Mouse (Mus musculus): Measurements from ENCODE around the gene Slc51a.

The Slc51a gene

DNA sequence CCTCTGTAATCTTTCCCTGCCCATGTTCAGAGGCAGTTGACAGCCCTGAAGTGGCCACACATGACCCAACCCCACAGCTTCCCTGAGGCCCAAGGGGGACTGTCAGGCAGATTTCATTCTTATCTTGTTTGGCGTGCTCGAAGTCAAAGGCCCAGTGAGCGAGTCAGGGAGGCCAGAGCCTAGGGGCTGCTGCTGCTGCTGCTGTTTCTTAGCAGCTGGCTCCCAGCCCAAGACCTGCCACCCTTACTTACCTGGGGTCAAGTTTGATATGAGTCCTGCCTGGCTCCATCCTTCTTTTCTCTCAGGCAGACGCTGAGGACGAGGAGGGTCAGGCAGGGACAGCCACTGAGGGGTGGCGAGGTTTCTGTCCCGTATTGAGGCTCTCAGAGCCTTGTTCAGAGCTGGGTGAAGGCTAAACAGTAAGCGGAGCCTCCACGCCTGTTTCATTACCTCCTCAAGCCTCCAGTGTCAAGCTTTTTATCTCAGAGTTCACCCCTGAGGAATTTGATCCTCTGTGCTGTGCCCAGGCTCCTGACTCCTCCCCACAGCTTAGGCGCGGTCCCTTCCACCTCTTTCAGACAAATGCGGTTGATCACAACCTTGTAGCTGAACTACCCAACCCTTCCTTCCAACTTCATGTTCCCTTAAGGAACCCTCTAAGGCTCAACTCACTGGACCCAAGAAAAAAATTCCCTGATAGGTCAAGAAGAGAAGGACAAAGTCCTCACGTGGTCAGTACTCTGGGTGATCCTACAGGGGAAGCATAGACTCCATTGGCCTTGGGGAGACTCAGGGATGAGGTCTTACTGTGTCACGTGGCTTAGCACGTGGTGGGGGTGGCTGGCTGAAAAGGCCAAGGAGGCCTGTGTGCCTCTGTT lies at the start of gene Slc51a:
Slc51a (minus strand) TSS at position 646 of the 878 bp plus-strand sequence.
- no peak for DNase-seq

DNA sequence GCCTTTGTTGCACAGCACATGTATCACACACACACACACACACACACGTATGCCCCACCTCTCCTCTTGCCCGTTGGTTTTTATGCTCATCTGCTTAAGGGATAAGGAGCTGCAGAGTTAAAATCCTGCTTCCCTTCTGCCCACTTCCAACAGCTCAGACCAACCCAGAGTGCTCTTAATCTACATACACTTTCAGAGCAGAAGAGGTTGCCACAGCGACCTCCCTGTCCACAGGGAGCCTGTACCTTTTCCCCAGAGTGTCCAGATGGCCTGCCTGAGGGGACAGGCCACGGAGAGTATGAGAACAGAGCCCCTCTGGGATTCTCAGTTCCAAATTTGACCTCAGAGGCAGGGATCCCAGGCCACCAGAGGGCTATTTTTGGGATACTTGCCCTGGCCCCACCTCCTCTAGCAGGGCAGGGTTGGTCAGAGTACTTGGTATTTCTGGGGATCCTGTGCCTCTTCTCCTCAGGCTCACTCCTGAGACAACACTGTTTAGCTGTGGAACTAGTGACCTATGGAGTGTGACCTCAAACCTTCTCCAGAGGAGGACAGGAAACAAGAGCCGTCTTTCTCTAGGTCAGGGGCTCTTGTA lies 47.6 kb upstream of the Slc51a start:
- DNase-seq = no peak

DNA sequence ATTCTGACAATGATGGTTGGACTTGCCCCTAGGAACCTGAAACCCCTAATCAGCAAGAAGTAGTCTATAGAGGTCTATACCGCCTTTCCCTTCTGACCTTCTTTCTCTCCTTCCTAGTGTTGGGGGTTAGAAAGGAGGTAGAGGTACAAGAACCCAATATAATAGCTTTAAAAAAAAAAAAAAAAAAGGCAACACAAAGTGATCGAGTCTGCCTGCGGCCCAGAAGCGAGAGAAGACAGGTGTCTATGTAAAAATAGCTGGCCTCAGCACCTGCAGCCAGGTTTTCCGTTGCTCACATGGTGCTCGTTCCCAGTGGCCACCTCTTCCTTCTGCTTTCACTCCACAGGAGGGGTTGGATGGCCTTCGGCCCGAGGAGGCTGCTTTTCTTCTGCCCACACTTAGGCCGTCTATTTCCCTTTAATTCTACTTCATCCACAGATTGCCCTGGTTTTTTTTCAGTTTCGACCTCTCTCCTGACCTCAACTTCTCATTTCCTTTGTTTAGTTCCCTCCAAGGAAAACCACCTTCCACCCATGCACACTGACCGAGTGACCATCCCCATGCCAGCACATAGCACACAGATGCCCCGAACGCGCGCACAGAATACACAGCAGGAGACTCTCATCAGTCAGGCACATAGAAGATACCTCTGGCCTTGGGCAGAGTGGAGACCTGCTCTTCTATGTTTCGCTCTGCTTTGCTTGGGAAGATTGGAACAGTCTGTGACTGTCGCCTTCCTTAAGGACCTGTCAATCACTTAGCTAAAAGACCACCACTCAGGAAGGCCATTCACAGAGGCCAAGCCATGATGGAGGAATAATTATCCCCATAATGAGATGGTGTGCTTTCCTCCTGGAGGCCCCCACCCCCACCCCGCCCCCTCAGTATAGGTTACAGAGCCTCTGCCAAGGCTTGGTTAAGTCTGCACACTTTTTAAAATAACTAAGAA lies 45.5 kb upstream of the Slc51a start:
- DNase-seq = no peak

DNA sequence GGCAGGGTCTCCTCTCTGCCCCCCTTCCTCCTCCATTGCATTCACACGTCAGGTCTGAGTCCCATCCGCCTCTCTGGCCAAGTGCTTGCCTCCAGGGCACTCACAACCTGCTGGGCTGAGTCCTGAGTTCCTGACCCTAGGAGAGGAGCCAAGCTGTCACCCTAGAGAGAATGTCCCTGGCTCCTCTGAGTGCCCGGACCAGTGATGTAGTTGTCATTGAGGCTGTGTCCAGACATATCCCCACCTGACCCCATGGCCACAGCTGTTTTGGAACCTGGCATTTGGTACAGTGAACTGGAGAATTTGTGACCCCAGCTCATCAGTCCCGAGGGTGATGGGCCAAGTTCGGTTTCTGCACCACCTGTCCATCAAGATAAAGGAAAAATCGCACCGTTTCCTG lies 39.2 kb upstream of the Slc51a start:
- DNase-seq = no peak

DNA sequence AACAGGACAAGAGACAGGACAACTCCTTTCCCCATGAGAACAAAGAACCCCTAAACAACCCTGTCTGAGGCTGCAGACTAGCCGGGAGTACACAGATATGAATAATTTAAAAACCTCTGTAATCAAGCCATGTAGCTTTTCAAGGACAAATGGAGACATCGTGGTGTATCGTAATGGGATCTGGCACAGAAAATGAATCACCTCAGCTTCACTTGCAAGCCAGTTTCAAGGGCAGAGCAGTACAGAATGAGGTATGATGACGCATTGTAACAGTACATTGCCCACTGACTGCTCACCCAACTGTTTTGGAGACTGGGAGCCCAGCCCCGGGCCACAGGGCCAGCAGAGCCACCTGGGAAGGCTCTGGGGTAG lies 36.6 kb upstream of the Slc51a start:
- DNase-seq = no peak

DNA sequence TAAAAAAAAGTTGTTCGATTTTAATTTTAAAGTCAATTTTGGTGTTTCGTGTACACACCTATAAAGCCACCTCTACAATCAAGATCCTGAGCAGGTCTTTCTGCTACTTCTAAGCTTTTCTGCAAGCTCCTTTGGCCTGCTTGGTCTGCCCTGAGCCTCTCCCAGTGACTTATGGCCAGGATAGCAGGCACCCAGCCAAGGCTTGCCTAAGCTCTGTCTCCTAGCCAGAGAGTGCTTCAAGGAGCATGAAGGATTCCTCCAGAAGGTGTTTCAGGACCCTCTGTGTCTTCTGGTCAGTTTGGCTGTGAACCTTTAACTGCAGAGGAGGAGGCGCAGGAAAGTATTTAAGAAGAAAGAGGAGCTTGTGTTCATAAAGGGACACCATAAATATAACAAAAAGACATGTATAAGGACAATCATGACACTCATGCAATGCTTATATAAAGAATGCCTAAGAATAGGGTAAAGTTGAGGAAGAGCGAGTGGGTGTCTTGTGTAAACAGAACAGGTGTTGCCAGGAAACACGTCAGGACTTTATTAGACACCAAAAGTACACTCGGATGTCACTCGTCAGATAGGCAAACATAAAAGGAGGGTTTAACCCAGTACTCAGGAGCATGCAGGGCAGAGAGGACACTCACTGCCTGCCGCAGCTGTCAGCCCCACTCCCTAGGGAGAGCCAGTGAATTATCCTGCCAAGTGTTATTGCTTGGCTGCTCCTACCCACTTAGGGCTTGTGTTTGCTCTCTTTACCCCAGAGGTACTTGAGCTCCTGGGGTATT lies 36.0 kb upstream of the Slc51a start:
- DNase-seq = peak; percentile 64

DNA sequence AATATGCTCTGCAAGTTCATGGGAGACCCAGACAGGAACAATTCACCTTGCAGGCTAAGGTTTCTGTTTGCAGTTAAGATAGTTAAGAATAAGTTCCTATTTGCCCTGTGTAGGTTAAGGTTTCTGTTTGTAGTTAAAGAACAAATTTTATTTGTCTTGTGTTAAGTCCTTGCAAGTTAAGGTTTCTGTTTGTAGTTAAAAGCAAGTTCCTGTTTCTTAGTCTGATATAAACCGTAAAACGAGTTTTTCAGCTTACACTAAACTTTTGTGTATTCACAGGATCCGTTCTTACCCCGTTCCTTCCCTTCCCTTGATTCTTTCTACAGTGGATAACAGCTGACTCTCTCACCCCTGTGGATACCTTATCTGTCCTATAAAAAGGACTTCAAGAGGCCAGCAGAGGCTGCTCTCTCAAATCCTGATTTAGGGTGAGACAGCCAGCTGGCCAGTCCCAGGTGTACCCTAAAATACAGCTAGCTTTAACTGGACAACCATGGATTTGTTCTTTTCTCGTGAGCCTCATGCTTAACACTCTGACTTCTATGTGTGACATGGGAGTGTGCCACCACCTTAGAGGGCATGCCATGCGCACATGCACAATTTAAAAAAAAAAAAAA lies 35.0 kb upstream of the Slc51a start:
- no peak for DNase-seq

DNA sequence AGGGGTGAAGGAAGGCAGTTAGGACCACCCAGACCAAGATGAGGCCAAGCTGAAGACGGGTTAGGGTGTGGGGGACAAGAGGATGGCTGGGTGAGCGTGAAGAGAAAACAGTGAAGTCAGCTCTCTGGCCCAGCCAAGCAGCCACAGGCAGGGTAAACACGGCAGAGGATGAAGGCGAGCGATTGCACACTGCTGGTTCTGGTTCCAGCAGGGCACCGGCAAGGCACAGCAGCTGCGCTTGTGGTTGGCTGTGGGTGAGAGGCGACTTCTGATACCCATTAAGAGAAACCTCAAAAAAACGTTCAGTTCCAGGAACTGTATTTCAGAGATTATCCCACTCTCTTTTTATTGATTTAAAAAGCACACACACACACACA lies 32.7 kb upstream of the Slc51a start:
- no peak for DNase-seq

DNA sequence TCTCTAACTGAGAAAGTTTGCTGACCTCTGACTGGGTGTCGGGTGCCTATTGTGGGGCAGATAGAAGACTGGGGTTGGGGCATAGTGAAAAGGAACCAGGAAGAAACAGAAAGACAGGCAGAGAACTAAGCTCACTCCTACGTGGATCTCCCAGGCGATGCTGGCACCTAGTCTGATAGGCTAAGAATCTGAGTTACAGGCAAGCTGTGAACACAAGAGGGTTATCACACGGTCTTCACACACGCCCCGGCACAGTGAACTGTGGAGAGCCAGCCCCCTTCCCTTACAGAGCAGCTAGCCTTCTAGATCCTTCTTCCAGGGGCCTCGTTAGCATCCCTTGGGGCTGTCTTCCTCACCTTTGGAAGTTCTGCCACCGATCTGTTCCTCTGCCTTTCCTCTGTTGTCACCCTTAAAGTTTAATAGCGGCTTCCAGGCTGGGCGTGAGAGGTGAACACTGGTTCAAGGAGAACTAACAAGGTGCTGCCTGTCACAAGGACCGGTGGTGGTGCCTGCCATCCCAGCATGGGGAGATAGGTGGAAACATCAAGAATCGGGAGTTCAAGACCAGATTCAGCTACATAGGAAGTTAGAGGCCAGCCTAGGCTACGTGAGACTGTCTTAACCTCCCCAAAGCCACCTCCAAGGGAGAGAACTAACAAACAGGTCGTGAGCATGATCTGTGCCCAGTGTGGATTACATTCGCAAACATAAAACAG lies 32.1 kb upstream of the Slc51a start:
- DNase-seq = no peak

DNA sequence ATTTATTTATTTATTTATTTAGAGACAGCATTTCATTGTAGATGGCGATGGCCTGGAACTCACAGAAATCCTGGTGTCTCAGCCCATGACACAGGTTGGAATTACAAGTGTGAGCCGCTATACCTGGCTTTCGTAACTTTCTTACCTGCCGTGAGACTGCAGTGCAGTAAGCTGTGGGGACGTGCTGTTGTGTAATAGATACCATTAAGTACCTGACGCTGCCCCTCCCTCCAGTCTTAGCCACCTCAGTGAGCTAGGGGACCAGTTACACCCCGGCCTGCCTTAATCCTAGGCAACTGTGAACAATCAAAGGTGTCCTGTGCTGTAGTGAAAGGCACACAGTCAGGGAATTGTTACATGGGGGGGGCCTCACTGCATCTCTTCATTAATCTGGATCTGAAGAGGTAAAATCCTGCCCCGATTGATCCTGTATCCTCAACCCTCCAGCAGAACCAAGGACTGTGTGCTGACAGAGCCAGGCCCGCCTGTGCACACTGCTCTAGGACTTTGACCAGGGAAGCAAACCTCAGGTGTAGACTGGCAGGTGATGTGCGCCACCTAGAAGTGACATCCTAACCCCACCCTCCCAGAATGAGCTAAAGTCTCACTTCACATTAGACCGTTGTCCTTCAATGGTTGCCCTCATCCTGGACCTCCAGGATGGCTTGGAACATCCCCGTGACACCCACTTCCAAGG lies 30.3 kb upstream of the Slc51a start:
- DNase-seq = no peak

DNA sequence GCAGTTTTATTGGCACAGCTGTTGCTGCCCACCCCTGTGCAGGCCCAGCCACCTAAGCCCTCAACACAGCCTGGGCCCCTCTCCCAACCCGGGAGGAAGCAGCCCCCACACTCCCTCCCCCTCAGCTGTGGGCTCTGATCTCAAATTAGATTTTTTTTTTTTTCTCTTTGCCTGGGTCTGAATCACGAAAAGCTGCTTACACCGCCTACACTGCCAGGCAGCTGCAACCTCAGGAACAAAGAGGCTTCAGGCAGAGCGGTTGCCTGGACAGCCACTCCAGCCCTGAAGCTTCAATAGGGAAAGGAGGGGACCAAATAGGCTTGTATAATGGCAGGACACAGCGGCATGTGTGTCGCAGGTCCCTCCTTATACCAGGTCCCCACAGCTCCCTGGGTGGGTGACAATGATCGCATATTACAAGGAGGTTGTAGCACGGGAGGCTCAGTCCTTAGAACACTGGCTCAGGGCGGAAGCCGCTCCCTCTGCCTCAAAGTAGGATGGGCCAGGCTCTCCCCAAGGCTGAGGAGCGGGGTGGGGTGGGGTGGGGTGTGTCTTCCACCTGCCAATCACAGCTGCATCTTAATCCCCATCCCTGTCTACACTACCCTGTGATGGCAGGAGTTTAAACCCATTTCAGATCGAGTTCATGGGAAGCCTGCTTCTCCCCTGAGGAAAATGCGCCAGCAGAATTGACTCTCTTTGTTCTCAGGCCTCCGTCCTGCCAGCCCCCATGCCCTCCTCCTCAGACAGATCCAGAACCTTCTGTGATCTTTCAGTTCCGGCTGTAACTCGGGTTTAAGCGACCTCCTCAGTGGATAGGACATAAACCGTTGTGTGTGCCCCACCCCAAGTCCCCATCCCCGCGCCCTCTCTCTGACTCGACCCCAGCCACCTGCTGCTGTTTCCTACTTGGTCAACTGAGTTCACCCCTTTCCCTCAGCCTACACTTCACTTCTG lies 28.6 kb upstream of the Slc51a start:
- DNase-seq = no peak

DNA sequence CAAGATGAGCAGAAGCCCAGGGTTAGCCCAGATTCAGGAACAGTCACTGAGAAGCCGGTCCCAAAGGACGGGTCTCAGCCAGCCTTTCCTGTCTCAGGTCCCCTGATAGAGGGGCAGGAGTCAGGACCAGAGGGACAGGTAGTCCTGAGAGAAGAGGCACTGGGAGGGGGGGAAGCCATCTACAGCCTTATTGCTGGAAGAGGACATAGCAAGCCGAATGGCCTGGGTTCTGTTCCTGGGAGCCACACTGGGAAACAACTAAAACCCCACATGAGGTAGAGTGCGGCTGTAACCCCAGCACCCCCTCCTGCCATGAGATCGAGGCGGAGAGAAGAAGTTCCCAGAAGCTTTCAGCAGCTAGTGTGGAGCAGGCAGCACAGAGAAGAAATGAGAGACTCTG lies 26.3 kb upstream of the Slc51a start:
- no peak for DNase-seq

DNA sequence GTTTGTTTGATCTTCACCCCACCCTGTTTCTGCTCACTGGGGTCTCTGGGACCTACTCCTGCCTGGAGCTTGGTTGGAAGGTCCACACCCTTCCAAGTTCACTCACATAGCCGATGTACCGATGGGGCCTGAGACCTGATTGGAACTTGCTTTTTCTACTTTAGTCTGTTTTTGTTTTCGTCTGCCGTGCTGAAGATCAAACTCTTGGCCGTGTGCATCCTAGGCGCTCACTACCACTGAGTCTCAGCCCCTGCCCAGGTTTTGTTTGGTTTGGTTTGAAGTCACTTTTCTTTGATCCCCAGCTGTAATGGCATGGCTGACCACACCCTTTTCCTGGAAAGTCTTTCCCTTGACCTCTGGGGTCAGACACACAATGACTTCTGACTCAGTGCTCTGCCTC lies 25.7 kb upstream of the Slc51a start:
- no peak for DNase-seq

DNA sequence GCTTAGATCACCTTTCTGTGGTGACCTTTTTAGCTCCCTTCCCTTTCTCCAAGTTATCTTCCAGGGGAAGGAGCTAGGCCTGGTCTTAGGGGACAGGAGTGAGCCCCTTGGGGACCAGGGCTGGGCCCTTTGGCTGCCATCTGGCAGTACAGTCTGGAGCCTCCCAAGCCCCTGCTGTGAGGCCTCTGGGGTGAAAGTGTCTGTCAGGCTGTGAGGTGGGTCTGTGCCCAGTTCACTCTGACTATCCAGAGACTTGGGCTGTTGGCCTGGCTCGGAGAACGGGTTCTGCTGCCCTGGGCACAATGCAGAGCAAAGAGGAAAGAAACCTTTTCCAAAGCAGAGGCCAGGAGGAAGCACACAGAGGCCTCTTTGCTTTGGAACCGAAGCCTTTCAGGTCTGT lies 25.2 kb upstream of the Slc51a start:
- no peak for DNase-seq

DNA sequence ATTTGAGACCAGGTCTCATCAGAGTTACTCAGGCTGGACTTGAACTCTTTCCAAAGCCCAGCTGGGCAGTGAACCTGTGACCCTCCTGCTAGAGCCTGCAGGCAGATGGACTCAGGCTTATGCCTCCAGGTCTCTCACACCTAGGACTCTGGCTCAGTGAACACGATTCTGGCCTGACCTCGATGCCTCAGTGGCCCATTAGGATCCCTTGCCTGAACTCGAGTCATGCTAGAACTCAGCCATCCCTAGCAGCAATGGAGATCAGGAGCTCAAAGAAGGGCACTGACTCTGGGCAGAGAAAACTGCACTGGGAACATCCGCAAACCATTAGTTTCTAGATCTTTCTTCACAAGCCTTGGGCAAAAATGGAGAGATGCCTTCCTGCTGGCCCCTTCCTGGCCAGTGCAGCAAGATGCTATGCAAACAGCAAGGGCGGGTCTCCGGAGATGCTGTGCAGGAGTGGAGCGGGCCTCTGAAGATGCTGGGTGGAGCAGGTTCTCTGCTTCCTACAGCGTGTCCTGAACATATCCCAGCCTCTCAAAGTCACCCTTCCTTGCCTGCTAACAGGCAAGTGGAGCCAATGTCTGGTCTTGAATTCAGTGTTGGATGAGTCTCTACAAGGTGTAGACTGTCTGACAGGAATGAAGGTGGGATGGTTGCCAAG lies 24.3 kb upstream of the Slc51a start:
- DNase-seq = no peak

DNA sequence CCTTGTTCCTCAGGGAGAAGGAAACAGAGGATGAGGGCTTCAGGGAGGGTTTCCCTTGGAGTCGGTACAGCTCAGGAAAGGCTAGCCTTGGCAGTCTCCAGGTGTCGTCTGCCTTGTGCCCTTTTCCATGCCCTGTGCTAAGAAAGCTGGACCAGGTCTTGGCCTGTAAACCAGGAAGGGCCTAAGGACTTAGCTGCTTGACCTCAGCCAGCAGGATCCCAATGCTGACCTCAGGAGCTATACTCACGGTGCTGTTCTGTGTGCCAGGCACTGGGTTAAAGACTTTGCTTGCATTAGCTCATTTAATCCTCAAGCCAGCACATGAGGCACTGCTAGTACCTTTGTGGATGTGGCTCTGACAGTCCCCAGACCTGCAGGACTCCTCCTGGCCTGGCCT lies 23.7 kb upstream of the Slc51a start:
- no peak for DNase-seq

DNA sequence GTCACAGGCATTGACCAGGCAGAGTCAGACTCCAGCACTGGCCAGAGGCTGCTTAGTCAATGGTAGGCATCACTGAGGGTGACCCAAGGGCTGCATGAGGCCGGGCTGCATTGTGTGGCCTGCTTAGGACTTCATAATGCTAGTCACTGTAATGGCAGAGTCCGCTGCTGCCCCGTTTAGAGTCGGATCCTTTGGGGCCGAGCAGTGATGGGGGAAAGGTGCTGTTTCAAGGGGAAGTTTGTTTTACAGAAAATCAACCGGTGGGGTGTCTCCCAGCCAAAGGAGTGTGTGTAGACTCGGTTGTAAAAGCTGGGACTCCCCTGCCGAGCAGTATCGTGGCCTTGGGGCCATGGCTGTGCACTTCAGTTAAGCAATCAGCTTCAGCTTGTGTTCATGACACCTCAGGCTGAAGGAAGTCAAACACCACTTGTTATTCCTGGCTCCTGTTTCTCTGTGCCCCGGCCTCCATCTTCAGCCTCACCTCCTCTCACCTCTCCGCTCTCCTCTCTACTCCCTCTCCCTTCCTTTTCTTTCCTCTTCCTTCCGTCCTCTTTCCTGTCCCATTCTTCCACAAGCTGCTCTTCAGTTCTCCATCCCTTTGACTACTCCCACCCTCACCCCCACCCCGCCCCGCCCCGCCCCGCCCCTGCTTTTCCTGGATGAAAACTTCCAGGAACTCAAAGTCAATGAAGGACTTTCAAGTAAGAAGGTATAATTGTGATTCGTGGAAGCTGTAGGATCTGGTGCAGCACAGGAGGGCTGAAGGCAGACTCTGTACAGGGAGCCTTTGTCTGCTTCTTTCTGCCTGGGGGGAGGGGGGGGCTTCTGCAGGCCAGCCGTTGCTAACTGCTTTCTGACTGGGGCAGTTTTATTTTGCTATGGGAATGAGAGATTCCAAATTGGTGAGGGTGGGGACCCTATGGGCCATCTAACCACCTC lies 23.0 kb upstream of the Slc51a start:
- no peak for DNase-seq

All from lung, postnatal 14 days (tissue).